Mouse (Mus musculus) 3T3-L1 (cell line): ENCODE results near the gene Ergic1.

Experiments
- DNase-seq: peaks from one replicate; pipeline ENCODE4 v3.0.0-alpha.2; 2015; ENCODE audit warnings: low read depth, low spot score

The Ergic1 gene

DNA sequence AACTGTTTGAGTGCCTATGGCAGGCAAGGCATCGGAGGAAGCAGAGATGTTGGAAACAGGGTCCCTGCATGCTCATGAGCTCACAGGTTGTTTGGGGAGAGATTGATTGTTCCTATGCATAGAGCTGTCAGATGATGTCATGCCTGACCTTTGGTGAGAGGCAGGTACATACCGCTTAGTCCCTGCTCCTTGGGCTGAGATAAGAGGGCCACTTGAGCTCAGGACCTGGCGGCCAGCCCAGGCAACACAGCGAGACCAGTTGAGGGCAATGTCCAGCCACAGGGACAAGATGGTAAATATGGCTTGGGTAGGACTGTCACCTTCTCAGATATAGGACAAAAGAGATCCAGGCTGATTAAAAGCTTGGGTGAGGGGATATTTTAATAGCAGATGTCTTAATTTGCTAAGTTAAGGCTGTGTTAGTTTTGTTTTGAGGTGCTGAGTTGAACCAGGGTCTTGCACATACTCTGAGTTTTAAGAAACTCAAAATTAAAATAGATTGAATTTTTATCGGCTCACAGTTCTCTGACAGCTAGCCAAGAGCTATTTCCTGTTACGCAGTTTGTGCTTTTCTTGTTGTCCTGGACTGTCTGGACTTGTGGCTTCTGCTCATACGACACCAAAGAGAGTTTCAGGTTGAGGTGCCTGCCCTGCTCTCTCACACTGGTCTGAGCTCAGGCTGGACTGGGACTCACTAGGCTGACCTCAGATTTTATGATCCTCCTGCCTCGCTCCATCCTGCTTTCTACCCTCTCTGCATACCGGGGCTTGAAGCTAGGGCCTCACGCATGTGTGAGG lies 138.7 kb downstream of the Ergic1 start:
- no peak for DNase-seq

DNA sequence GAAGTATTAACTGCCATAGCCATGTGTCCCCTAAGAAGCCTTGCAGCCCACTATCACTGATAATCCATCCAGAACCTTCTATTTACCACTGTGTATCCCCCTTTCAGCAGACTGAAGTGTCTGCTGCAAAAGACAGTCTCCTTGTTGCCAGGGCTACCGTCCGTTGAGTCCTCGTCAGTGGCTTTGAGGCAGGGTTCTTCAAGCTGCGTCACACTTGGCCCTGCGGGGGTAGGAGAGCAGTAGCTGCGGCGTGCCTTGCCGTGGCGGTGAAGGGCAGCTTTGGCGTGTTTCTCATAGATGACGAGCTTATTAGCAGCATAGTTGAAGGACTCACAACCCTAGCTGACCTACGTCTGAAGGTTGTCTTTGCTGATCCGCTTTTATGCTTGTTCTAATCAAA lies 140.3 kb downstream of the Ergic1 start:
- DNase-seq: no peak

DNA sequence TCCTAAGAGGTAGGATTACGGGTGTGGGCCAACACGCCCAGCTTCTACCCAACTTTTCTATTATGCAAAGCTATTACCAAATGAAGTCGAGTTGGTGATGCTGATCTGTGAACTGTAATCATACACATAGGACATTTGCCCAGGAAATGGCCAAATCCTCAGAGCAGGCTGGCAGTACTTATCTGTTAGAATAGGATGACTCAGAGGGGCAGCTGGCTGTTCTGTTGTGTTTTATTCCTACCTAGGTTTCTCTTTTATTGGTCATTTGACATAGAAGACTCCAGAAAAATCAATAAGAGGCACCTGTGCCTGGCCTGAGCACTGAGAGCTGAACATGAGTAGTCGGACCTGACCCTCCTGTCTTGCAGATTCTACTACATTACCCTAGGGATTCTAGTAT lies 141.3 kb downstream of the Ergic1 start:
- DNase-seq: no peak

DNA sequence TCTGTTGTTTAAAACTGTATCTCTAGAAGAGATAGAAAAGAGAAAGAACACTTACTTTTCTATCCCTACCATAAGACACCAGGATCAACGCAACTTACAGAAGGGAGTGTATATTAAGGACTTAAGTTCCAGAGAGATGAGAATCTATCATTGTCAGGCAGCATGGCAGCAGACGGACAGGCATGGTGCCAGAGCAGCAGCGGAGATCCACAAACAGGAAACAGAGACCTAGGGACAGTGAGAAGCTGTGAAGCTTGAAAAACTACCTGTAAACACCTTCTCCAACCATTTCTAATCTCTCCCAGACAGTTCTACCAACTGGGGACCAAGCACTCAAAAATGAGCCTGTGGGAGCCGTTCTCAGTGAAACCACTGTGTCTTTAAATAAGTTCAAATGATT lies 142.4 kb downstream of the Ergic1 start:
- DNase-seq: no peak

DNA sequence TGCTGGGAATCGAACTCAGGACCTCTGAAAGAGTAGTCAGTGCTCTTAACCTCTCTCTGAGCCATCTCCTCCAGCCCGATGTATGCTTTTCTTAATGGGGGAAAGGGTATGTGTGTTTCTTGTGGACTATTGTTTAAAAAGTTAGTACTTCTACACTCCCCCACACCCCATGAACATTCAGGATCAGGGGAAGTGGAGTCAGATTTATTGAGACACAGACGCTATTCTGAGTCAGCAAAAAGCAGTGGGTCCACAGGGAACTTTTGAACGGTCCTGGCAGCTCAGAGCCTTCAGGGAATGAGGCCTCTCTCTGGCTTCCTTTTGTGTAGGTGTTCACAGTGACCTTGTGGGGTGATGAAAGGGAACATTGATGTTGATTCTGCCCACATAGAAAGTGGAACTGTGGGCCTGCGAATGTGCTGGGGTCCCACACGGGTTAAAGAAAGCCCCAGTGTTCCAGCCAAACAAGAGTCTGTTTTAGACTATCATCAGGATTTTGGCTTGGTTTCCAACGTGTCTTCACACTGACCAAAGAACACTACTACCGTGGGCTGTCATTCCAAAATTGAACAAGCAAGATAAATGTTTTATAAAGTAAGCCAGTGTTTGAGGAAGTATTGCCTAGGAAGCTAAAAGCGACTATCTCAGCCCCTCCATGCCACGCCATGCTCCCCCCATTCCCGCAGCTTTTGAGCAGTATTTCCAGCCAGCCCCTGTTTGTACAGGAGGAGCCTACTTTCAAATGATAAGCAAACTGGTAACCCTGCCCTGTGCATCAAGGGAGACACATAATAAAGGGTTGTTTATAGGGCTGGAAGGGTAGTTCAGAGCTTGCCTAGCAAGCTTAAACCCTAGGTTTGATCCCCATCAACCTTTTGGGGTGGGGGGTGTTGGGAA lies 144.4 kb downstream of the Ergic1 start:
- no peak for DNase-seq
